Mouse (Mus musculus): ENCODE data around the gene Cog5. TPM values are rescaled to one million over a fixed set of nuclear protein-coding genes. Genes with fewer than 3 reads are reported as not detected.

Gene Cog5
- polyA plus RNA-seq, 1 experiment from 2014 or later: 29.9 TPM

DNA sequence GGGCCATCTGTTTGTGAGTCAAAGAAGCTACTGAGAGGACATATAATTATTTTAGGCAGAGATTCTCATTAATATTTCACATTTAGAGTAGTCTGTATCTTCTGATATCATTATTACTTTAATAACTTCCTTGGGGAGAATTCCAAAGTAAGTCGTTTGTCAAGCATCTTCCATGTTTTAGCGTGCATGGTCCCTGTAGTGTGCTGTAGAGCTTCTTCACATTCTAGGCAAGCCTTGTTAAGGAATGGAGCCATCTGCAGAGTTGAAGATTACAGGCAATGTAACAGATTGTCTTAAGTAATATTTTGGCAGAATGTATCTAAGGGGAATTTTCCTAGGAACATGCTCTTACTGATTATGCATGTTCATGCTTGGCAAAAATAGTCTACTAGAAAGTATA, 171.8 kb downstream of the Cog5 start:
- Histone ChIP-seq H3K9me3 (no peaks in the 10 kb centered on the region), H3K36me3 (peaks cover 4% of the 10 kb centered on the region; the same call in 1 of the 2 replicates), H3K9ac (no peak overlapping the region), H3K4me1 (0 out of 2 replicates have a peak, but pooled peaks cover 5% of the 10 kb centered on the region), H3K4me3 (no peak overlapping the region), H3K27me3 (no peaks in the 10 kb centered on the region), H3K27ac (no peak overlapping the region), H3K4me2 (no peak overlapping the region)
- 82% methylated on average over 2 of the region's 2 CpGs for WGBS
- no peak for ATAC-seq (ENCODE audit: insufficient number of reproducible peaks, low FRiP score, low TSS enrichment, low read depth)

DNA sequence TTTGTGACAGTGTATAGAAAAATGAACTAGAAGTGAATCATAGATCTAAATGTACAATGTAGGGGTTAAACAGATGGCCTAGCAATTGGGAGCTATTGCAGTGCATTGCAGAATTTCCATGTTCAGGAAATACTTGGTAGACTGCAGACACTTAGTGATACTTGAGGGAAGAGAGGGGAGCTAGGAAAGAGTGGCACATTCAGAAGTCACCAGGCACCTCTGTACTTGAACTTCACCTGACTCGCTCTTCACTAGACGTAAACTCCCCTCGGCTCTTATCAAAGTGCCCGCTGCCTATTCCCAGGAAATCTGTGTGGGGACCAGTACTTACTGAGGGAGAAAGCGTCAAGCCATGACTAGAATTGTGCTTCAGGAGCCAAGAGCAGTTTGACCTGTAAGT, 180.8 kb downstream of the Cog5 start:
- whole genome bisulfite sequencing: 94% methylated on average over 5 of the region's 5 CpGs
- H3K9ac ChIP-seq: no peak overlapping the region

DNA sequence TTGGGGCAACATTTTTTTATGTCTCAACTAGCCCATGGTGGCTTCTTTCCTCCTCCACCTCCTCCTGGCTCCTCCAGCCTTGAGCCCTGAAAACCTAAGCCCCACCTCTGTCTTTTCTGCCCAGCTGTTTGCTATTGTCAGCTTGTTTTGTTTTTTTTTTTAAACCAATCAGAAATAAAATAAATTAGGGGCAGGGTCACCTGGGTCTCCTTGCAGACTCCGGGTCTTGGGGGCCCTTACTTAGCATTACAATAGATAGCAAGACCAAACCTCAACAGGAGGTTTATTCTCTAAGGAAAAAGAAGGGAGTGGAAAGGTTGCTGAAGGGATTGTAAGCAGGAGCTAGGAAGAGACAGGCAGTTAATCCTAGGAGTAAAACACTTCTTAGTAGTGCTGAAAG, 181.5 kb downstream of the Cog5 start:
- H3K4me2 ChIP-seq: no peak overlapping the region
- no peak overlapping the region for H3K4me3 ChIP-seq
- H3K27ac ChIP-seq: no peak overlapping the region
- no peaks in the 10 kb centered on the region for H3K4me1 ChIP-seq
- no peak for ATAC-seq (ENCODE audit: insufficient number of reproducible peaks, low FRiP score, low TSS enrichment, low read depth)
- no peaks in the 10 kb centered on the region for H3K36me3 ChIP-seq
- no peaks in the 10 kb centered on the region for H3K27me3 ChIP-seq
- no peak overlapping the region for H3K9ac ChIP-seq
- WGBS: 31% methylated on average over 1 of the region's 1 CpGs
- no peaks in the 10 kb centered on the region for H3K9me3 ChIP-seq

More for the DNA sequence above, 180.8 kb downstream of the Cog5 start:
- no peak overlapping the region for H3K4me2 ChIP-seq
- H3K9me3 ChIP-seq: no peaks in the 10 kb centered on the region
- no peaks in the 10 kb centered on the region for H3K36me3 ChIP-seq
- H3K4me3 ChIP-seq: no peak overlapping the region
- ATAC-seq (ENCODE audit: insufficient number of reproducible peaks, low FRiP score, low TSS enrichment, low read depth): no peak
- H3K27me3 ChIP-seq: no peaks in the 10 kb centered on the region
- no peaks in the 10 kb centered on the region for H3K4me1 ChIP-seq
- H3K27ac ChIP-seq: no peak overlapping the region

DNA sequence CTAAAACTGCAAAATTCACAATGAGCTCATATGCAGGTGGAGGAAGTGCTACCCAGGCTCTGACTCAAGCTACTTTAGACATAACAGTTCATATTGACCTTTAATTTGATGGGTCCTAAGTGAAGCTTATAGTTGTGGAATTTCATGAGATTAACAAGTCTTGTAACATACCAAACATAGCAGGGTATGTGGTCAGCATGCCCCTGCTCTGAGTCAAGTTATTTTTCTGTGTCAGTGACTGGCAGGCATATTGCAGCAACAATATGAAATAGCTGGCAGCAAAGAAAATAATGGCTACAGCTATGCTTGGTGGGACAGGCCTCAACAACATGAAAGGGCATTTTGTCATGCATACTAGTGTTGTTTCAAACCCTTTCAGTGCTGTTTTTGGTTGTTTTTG, 183.9 kb downstream of the Cog5 start:
- no peak for ATAC-seq (ENCODE audit: insufficient number of reproducible peaks, low FRiP score, low TSS enrichment, low read depth)
- no peak overlapping the region for H3K4me3 ChIP-seq
- H3K9me3 ChIP-seq: no peaks in the 10 kb centered on the region
- H3K4me1 ChIP-seq: no peaks in the 10 kb centered on the region
- no peaks in the 10 kb centered on the region for H3K27me3 ChIP-seq
- H3K9ac ChIP-seq: no peak overlapping the region
- H3K27ac ChIP-seq: no peak overlapping the region
- no peak overlapping the region for H3K4me2 ChIP-seq
- H3K36me3 ChIP-seq: peaks cover 7% of the 10 kb centered on the region; the same call in 1 of the 2 replicates

DNA sequence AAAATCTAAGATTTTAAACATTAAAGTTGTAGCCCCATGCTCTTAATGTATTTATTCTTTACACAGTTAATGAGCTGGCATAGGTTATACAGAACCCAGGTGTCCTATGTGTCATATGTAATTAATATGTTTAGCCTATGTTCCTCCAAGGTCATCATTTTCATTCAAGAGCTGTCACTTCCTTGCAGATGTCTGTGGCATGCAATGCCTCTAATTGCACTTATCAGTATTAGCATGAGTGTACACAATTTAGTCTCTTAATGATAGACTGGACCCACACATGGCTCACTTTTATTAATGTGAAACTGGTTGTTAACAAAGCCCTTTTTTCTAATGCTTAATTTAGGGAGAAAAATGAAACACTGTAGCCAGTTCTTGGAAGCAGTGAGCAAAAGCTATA, 184.6 kb downstream of the Cog5 start:
- Histone ChIP-seq H3K27me3 (no peaks in the 10 kb centered on the region), H3K27ac (no peak overlapping the region), H3K4me2 (no peak overlapping the region), H3K4me1 (no peaks in the 10 kb centered on the region), H3K9me3 (no peaks in the 10 kb centered on the region), H3K4me3 (no peak overlapping the region), H3K9ac (no peak overlapping the region), H3K36me3 (peaks cover 7% of the 10 kb centered on the region; the same call in 1 of the 2 replicates)
- ATAC-seq (ENCODE audit: insufficient number of reproducible peaks, low FRiP score, low TSS enrichment, low read depth): no peak

DNA sequence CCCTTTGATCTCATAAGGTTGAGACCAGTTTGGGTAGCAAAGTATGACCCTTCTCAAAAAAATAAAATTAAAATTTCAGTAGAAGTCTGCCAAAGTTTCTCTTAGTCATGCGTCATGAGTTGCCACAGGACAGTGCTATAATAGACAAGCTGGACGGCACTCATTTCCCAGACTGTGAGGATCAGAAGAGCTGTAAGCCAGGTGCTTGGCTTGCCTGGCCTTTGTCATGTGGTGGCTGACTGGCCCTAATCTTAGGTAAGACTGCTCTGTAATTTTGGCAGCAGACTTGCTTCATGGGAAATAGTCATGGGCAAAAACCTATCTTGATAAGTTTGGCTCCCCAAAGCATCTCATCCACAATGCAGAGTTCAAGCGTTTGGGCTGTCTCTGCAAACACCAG, 191.4 kb downstream of the Cog5 start:
- Histone ChIP-seq H3K9ac (no peak overlapping the region), H3K9me3 (no peaks in the 10 kb centered on the region), H3K27me3 (no peaks in the 10 kb centered on the region), H3K4me1 (peaks cover 2% of the 10 kb centered on the region; the same call in 1 of the 2 replicates), H3K27ac (no peak overlapping the region), H3K36me3 (peaks cover 7% of the 10 kb centered on the region; the same call in 1 of the 2 replicates), H3K4me3 (no peak overlapping the region), H3K4me2 (no peak overlapping the region)
- ATAC-seq (ENCODE audit: insufficient number of reproducible peaks, low FRiP score, low TSS enrichment, low read depth): no peak
- 86% methylated on average over 3 of the region's 3 CpGs for WGBS

DNA sequence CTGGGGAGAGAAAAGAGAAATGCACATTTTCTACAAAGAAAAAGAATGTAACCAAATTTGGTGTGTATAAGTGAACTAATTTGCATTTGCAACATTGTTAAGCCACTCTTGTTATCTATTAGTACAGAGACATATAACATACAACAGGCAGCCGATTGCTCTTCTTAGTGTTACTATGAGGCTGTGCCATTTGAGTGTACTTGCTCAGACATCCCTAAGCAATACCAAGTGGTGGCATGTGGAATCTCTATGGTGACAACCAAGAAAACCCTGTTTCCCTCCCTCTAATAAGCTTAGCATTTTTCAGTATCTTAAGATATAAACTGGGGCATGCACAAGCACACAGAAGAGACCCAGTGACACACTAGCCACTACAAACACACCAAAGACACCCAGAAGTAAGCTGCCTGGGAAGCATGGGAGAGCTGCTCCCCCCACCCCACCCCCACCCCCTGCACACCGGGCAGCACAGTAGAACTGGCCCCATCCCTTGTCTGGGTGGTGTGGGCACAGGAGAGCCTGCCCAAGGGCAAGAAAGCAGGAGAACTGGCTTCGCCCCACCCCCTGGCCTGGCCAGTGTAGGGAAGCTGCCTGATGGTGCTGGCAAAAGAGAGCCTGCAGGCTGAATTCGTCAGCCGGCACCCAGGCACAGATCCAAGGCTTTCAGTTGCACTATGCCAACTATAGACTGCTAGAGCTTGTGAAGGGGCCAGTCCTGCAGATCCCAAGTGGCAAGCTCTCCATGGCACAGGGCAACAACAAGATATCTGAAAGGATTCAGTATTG, 194.2 kb downstream of the Cog5 start:
- Histone ChIP-seq H3K4me1 (peaks cover 2% of the 10 kb centered on the region; the same call in 1 of the 2 replicates), H3K27me3 (no peaks in the 10 kb centered on the region), H3K4me2 (no peak overlapping the region), H3K36me3 (no peaks in the 10 kb centered on the region), H3K9ac (no peak overlapping the region), H3K4me3 (no peak overlapping the region), H3K9me3 (no peaks in the 10 kb centered on the region), H3K27ac (no peak overlapping the region)
- ATAC-seq (ENCODE audit: insufficient number of reproducible peaks, low FRiP score, low TSS enrichment, low read depth): no peak
- 77% methylated on average over 5 of the region's 5 CpGs for WGBS

DNA sequence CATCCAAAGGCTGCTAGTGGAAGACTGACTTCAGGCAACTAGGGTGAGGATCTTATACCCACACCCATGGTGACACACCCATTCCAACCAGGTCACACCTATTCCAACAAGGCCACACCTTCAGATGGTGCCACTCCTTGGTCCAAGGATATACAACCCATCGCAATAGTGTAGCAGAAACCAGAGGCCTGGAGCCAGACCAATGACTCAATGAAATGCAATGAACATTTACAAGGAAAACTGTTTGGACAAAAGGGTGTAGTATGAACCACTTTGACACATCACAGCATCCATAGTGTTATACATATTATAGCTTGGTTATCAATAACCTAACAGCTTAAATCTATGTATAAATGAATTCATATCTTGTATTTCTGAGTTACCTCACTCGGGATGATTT, 194.9 kb downstream of the Cog5 start:
- H3K27ac ChIP-seq: no peak overlapping the region
- H3K4me3 ChIP-seq: no peak overlapping the region
- no peaks in the 10 kb centered on the region for H3K27me3 ChIP-seq
- no peak for ATAC-seq (ENCODE audit: insufficient number of reproducible peaks, low FRiP score, low TSS enrichment, low read depth)
- no peak overlapping the region for H3K9ac ChIP-seq
- WGBS: 95% methylated on average over 2 of the region's 2 CpGs
- no peaks in the 10 kb centered on the region for H3K9me3 ChIP-seq
- H3K4me2 ChIP-seq: no peak overlapping the region
- no peaks in the 10 kb centered on the region for H3K36me3 ChIP-seq
- H3K4me1 ChIP-seq: peaks cover 2% of the 10 kb centered on the region; the same call in 1 of the 2 replicates

DNA sequence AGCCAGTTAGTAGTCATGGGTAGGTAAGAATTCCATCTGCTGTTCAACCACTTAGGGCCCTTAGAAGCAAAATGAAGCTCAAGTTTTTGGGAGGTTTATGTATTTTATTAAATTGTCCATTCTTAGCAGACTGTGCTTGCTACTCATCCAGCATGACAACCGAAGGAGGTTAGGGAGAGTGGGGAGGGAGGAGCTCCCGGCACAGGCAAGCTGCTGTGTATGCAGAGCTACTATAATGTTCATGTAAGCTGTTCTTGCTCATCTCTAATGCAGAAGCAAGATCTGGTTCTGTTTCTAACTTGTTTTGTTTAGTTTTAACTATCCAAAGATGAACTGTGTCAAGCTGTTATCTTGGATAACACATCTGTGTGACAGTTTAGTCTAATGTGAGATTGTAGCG, 199.4 kb downstream of the Cog5 start:
- no peak overlapping the region for H3K4me2 ChIP-seq
- 78% methylated on average over 3 of the region's 3 CpGs for WGBS

DNA sequence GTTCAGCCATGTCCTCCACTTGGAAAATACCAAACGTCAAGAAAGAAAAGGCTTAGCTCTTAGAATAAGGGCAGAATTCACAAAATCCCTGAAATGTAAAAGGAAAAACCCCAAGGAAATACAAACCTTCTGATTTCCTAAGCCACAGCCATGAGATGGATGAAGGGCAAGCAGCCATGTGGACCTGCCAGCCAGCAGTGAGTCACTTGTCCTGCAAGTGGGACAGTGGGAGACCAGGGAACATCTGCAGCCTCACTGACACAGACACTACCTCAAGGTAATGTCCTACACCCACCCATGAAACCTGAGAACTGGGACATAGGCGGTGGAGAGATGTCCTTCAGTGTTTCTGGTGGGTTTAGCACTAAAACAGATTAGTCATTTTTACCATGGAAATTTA, 200.1 kb downstream of the Cog5 start:
- H3K4me1 ChIP-seq: no peaks in the 10 kb centered on the region
- H3K27me3 ChIP-seq: no peaks in the 10 kb centered on the region
- H3K4me3 ChIP-seq: no peak overlapping the region
- no peak overlapping the region for H3K4me2 ChIP-seq
- no peak overlapping the region for H3K9ac ChIP-seq
- no peaks in the 10 kb centered on the region for H3K36me3 ChIP-seq
- 71% methylated on average over 2 of the region's 2 CpGs for WGBS
- ATAC-seq (ENCODE audit: insufficient number of reproducible peaks, low FRiP score, low TSS enrichment, low read depth): no peak
- H3K9me3 ChIP-seq: no peaks in the 10 kb centered on the region
- H3K27ac ChIP-seq: no peak overlapping the region

More for the DNA sequence above, 199.4 kb downstream of the Cog5 start:
- Histone ChIP-seq H3K27ac (no peak overlapping the region), H3K9me3 (no peaks in the 10 kb centered on the region), H3K4me1 (no peaks in the 10 kb centered on the region), H3K4me3 (no peak overlapping the region), H3K9ac (no peak overlapping the region), H3K27me3 (no peaks in the 10 kb centered on the region), H3K36me3 (no peaks in the 10 kb centered on the region)
- no peak for ATAC-seq (ENCODE audit: insufficient number of reproducible peaks, low FRiP score, low TSS enrichment, low read depth)

DNA sequence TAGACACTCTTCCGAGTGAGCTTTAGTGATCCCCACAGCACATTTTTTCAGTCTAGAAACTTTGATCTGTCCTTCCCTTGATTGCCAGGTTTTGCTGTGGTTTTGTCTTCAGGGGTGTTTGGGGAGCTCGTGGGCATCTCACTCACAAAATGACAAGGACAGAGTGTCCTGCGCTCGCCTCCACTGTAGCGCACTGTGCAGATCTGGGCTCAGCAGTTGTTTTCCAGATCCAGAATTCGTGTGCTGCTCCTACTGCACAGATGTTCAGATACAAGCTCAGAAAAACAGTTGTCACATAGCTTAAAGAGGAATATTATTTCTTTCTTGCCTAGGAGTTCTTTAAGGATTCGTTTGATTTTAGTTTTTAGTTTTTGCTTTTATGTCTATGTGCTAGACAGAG, 203.1 kb downstream of the Cog5 start:
- Histone ChIP-seq H3K9ac (no peak overlapping the region), H3K9me3 (no peaks in the 10 kb centered on the region), H3K4me2 (no peak overlapping the region), H3K27me3 (no peaks in the 10 kb centered on the region), H3K4me3 (no peak overlapping the region), H3K4me1 (no peaks in the 10 kb centered on the region), H3K27ac (no peak overlapping the region), H3K36me3 (no peaks in the 10 kb centered on the region)
- 85% methylated on average over 7 of the region's 7 CpGs for WGBS
- no peak for ATAC-seq (ENCODE audit: insufficient number of reproducible peaks, low FRiP score, low TSS enrichment, low read depth)

DNA sequence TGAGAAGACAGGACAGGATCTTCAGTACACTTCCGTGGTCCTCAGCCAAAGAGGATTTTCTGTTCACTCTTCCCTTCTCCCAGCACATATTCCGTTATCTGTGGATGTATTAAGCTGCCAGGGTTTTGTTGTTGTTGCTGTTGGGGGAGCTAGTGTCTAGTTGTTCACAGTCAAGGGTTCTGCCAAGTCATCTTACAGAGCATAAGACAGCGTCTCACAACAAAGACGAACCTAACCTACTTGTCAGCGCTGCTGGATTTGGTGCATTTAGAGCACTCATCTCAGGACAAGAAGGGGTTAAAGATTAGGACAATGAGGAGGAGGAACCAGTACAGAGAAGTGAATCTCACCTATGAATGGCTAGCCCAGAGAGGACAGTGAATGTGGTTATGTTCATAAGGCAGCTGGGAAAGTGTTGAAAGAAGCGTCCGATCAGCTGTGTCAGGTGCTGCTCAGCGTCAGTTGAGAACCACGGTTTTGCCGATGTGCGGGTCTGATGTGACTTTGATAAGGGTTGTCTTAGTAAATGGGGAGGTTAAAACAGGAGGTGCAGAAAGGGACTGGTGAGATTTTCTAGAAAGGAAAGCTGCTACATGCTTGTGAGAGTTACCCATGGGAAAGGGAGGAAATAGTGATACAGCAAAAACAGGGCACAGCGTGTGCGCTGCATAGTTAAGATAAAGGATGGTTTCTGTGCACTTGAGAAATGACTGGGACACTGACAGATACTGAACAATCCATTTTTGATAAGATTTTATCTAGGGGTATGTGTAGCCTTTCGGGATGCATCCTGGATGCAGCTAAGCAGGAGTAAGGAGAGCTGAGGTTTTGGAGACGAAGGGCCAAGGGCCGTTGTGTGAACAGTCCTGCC, 208.2 kb downstream of the Cog5 start:
- ATAC-seq (ENCODE audit: insufficient number of reproducible peaks, low FRiP score, low TSS enrichment, low read depth): no peak
- H3K36me3 ChIP-seq: no peaks in the 10 kb centered on the region
- H3K4me3 ChIP-seq: no peak overlapping the region
- 91% methylated on average over 16 of the region's 16 CpGs for WGBS
- H3K9ac ChIP-seq: no peak overlapping the region
- H3K4me1 ChIP-seq: no peaks in the 10 kb centered on the region
- no peak overlapping the region for H3K4me2 ChIP-seq
- no peaks in the 10 kb centered on the region for H3K27me3 ChIP-seq
- H3K27ac ChIP-seq: no peak overlapping the region
- H3K9me3 ChIP-seq: no peaks in the 10 kb centered on the region
